Mouse (Mus musculus): ENCODE measurements around the gene Clcn1. TPM values are rescaled to one million over a fixed set of nuclear protein-coding genes. Genes with fewer than 3 reads are reported as not detected.

Clcn1 gene
- total and polyA plus RNA-seq, 3 experiments: 0.04 to 0.22 TPM; not detected in 1

DNA sequence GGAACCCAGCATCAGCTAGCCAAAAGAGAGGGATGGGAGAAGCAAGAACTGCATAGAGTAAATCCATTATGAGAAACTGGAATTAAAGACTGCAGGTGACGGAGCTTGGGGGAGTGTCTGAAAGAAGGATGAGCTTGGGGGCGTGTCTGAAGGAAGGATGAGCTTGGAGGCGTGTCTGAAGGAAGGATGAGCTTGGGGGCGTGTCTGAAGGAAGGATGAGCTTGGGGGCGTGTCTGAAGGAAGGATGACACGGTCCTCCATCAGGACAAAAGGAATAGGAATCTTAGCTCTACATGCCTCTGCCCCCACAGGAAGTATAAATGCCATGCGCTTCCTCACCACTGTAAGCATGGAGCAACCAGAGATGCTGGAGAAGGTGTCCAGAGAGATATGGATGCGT is 39.3 kb upstream of the Clcn1 start (continued):
- TF ChIP-seq ZKSCAN1 (IDR thresholded peaks at IDR 0.05; ENCODE audit: low read depth, low read length): no peak

DNA sequence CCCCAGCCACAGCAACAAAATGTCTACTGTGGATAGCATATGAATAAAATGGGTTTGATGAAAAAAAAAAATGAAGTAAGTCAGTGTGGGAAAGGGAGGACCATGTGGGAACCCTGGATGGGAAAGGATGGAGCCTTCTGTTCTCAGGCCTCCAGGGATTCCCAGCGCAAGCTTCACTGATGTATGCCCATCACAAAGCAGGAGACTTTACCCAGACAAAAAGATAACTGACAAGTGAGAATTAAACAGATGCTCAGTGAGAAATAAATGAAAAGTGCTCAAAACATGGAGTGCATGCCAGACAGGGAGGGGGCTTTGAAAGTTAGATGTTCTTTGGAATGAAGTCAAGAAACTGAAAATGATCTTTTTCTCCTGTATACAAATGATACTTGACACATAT is 38.5 kb upstream of the Clcn1 start:
- Histone ChIP-seq H3K4me3 (ENCODE audit: control insufficient read depth in 1 of 2, insufficient read depth in 1 of 2, low read depth in 2 of 2, low read length in 2 of 2) (no peak overlapping the region), H3K79me2 (ENCODE audit: control insufficient read depth, insufficient read depth, low read length, poor library complexity) (no peaks in the 10 kb centered on the region)
- TF ChIP-seq NELFE (IDR thresholded peaks at IDR 0.05; ENCODE audit: low read depth, low read length) (no peak), ZNF384 (IDR thresholded peaks at IDR 0.05; ENCODE audit: low read depth, low read length) (no peak)

DNA sequence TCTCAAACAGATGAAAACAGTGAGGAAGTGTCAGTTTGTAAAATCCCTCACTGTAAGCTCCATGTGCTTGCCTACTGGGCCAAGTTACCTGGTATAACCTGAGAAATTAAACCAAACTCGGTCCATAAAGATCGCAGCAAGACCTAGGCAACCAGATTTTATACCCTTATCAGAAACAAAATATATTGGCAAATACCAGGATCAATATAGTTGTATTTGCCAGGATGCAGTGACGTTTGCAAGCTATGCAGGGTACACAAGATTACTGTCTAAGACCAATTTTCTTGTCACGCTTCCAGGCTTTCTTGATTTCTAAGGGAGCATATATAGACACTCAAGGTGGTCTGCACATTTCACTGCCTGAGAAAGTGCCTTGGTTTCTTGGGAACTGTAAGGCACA is 34.7 kb upstream of the Clcn1 start:
- Histone ChIP-seq H3K4me1 (ENCODE audit: control insufficient read depth in 1 of 2, insufficient read depth in 2 of 2, low read length in 2 of 2) (no peaks in the 10 kb centered on the region), H3K27ac (ENCODE audit: control insufficient read depth, low read depth, low read length) (no peak overlapping the region), H3K27me3 (ENCODE audit: control insufficient read depth in 1 of 2, insufficient read depth in 2 of 2, low read length in 2 of 2) (peaks cover 1 to 2% of the 10 kb centered on the region in 2 experiments), H3K9ac (ENCODE audit: control insufficient read depth, low read depth, low read length, poor library complexity, severe bottlenecking) (no peak overlapping the region), H3K4me3 (ENCODE audit: control insufficient read depth in 1 of 2, insufficient read depth in 1 of 2, low read depth in 2 of 2, low read length in 2 of 2) (no peak overlapping the region), H3K9me3 (replicated peaks; ENCODE audit: insufficient read depth, low read length) (no peaks in the 10 kb centered on the region), H3K36me3 (ENCODE audit: control insufficient read depth in 1 of 2, insufficient read depth in 2 of 2, low read length in 2 of 2) (no peaks in the 10 kb centered on the region), H3K79me2 (ENCODE audit: control insufficient read depth, insufficient read depth, low read length, poor library complexity) (no peaks in the 10 kb centered on the region)
- TF ChIP-seq ZKSCAN1 (IDR thresholded peaks at IDR 0.05; ENCODE audit: low read depth, low read length): no peak
- TF ChIP-seq ZC3H11A (IDR thresholded peaks at IDR 0.05; ENCODE audit: low read depth, low read length): no peak
- no peak for TF ChIP-seq KAT2A (conservative IDR thresholded peaks at IDR 0.05; ENCODE audit: low read depth, low read length)
- TF ChIP-seq TAL1 (IDR thresholded peaks at IDR 0.05; ENCODE audit: low read length): no peak
- TF ChIP-seq TBP (IDR thresholded peaks at IDR 0.05; ENCODE audit: low read depth, low read length): no peak
- no peak for TF ChIP-seq BHLHE40 (IDR thresholded peaks at IDR 0.05; ENCODE audit: borderline replicate concordance, low read depth, low read length)
- no peak for TF ChIP-seq ETS1 (IDR thresholded peaks at IDR 0.05; ENCODE audit: low read depth, low read length)
- no peak for TF ChIP-seq RAD21 (IDR thresholded peaks at IDR 0.05; ENCODE audit: low read depth, low read length)
- no peak for TF ChIP-seq E2F4 (IDR thresholded peaks at IDR 0.05; ENCODE audit: borderline replicate concordance, low read depth, low read length)
- no peak for TF ChIP-seq POLR2A (IDR thresholded peaks at IDR 0.05; ENCODE audit: control insufficient read depth in 1 of 2, insufficient read depth in 1 of 2, low read depth in 1 of 2, low read length in 2 of 2, poor library complexity in 1 of 2)
- TF ChIP-seq USF1 (IDR thresholded peaks at IDR 0.05; ENCODE audit: low read depth, low read length): no peak
- no peak for TF ChIP-seq MYC (IDR thresholded peaks at IDR 0.05; ENCODE audit: low read depth, low read length)
- no peak for DNase-seq (ENCODE audit: low read depth, low spot score)

More for the DNA sequence above, 38.5 kb upstream of the Clcn1 start:
- Histone ChIP-seq H3K27ac (ENCODE audit: control insufficient read depth, low read depth, low read length) (no peak overlapping the region), H3K27me3 (ENCODE audit: control insufficient read depth in 1 of 2, insufficient read depth in 2 of 2, low read length in 2 of 2) (no peaks in the 10 kb centered on the region; a peak in 4 of 4 replicates), H3K9me3 (replicated peaks; ENCODE audit: insufficient read depth, low read length) (no peaks in the 10 kb centered on the region), H3K9ac (ENCODE audit: control insufficient read depth, low read depth, low read length, poor library complexity, severe bottlenecking) (no peak overlapping the region), H3K4me1 (ENCODE audit: control insufficient read depth in 1 of 2, insufficient read depth in 2 of 2, low read length in 2 of 2) (no peaks in the 10 kb centered on the region; a peak in 1 of 4 replicates), H3K36me3 (ENCODE audit: control insufficient read depth in 1 of 2, insufficient read depth in 2 of 2, low read length in 2 of 2) (no peaks in the 10 kb centered on the region)
- no peak for DNase-seq (ENCODE audit: low read depth, low spot score)

Measured in MEL (cell line).